Mouse (Mus musculus): ENCODE results near the gene A930017K11Rik.

- TF ChIP-seq CTCF (conservative IDR thresholded peaks at IDR 0.05; ENCODE audit: low read length) (no peak), NANOG (IDR thresholded peaks at IDR 0.05; ENCODE audit: borderline replicate concordance, low read length) (no peak)
Measured at GRCm38 (mm10) chr17:25959630-25960467, 7.5 kb upstream of the A930017K11Rik start.

Data from E14TG2a.4 (cell line).